Mouse (Mus musculus): Measurements from ENCODE around the gene Ctsk. TPM values are rescaled to one million over a fixed set of nuclear protein-coding genes. Genes with fewer than 3 reads are reported as not detected.

Gene Ctsk
- polyA plus RNA-seq, 2 experiments, result 65.1 to 103 TPM

GRCm38 (mm10) chr3:95494342-95494741 lies 4.7 kb upstream of the Ctsk start:
- Histone ChIP-seq H3K4me1 (ENCODE audit: control insufficient read depth, insufficient read depth, low read length) (peaks cover 7% of the 10 kb centered on the region; the same call in 1 of the 2 replicates), H3K27me3 (ENCODE audit: control insufficient read depth, insufficient read depth, low read length) (no peaks in the 10 kb centered on the region), H3K4me2 (replicated peaks; ENCODE audit: low read depth, low read length, severe bottlenecking) (no peak overlapping the region), H3K36me3 (ENCODE audit: control insufficient read depth, insufficient read depth, low read length) (peaks cover 69% of the 10 kb centered on the region), H3K27ac (replicated peaks; ENCODE audit: low read depth, low read length) (0 out of 2 replicates have a peak overlapping the region, but pooled peaks have one; percentile 26), H3K4me3 (replicated peaks; ENCODE audit: low read length) (no peak overlapping the region), H3K9me3 (ENCODE audit: control insufficient read depth, low read length) (no peaks in the 10 kb centered on the region), H3K9ac (ENCODE audit: low read depth, low read length, severe bottlenecking) (no peak overlapping the region)
- DNase-seq (ENCODE audit: low spot score), result peak; percentile 22
- ATAC-seq (ENCODE audit: low FRiP score, low read depth), result no peak
- 36% methylated on average over 6 of the region's 6 CpGs for WGBS
- TF ChIP-seq POLR2A (IDR thresholded peaks at IDR 0.05; ENCODE audit: borderline replicate concordance, extremely low read depth, insufficient read depth, insufficient read length), result no peak

- Histone ChIP-seq H3K4me2 (replicated peaks; ENCODE audit: low read depth, low read length, severe bottlenecking) (no peak overlapping the region), H3K27ac (replicated peaks; ENCODE audit: low read depth, low read length) (no peak overlapping the region), H3K4me1 (ENCODE audit: control insufficient read depth, insufficient read depth, low read length) (peaks cover 7% of the 10 kb centered on the region; the same call in 1 of the 2 replicates), H3K9ac (ENCODE audit: low read depth, low read length, severe bottlenecking) (no peak overlapping the region), H3K4me3 (replicated peaks; ENCODE audit: low read length) (no peak overlapping the region), H3K9me3 (ENCODE audit: control insufficient read depth, low read length) (no peaks in the 10 kb centered on the region), H3K27me3 (ENCODE audit: control insufficient read depth, insufficient read depth, low read length) (no peaks in the 10 kb centered on the region), H3K36me3 (ENCODE audit: control insufficient read depth, insufficient read depth, low read length) (peaks cover 34% of the 10 kb centered on the region)
- DNase-seq (ENCODE audit: low spot score), result no peak
- 85% methylated on average over 2 of the region's 2 CpGs for WGBS
- ATAC-seq (ENCODE audit: low FRiP score, low read depth), result no peak
- no peak for TF ChIP-seq POLR2A (IDR thresholded peaks at IDR 0.05; ENCODE audit: borderline replicate concordance, extremely low read depth, insufficient read depth, insufficient read length)
These were observed 827 bp upstream of the Ctsk start for GRCm38 (mm10) chr3:95498229-95498628.

- ATAC-seq (ENCODE audit: low FRiP score, low read depth), result peak; percentile 59; the same call in 1 of the 2 replicates
- Histone ChIP-seq H3K27ac (replicated peaks; ENCODE audit: low read depth, low read length) (peak overlapping the region; percentile 84), H3K9me3 (ENCODE audit: control insufficient read depth, low read length) (no peaks in the 10 kb centered on the region), H3K27me3 (ENCODE audit: control insufficient read depth, insufficient read depth, low read length) (no peaks in the 10 kb centered on the region), H3K36me3 (ENCODE audit: control insufficient read depth, insufficient read depth, low read length) (peaks cover 21% of the 10 kb centered on the region), H3K9ac (ENCODE audit: low read depth, low read length, severe bottlenecking) (peak overlapping the region; percentile 52), H3K4me2 (replicated peaks; ENCODE audit: low read depth, low read length, severe bottlenecking) (peak overlapping the region; percentile 57), H3K4me1 (ENCODE audit: control insufficient read depth, insufficient read depth, low read length) (peaks cover 7% of the 10 kb centered on the region; the same call in 1 of the 2 replicates), H3K4me3 (replicated peaks; ENCODE audit: low read length) (peak overlapping the region; percentile 38)
- no peak for TF ChIP-seq POLR2A (IDR thresholded peaks at IDR 0.05; ENCODE audit: borderline replicate concordance, extremely low read depth, insufficient read depth, insufficient read length)
- DNase-seq (ENCODE audit: low spot score), result peak; percentile 22
- WGBS, result 18% methylated on average over 10 of the region's 10 CpGs
These were observed 562 bp downstream of the Ctsk start for GRCm38 (mm10) chr3:95499496-95500140.

- 70% methylated on average over 2 of the region's 2 CpGs for WGBS
- TF ChIP-seq POLR2A (IDR thresholded peaks at IDR 0.05; ENCODE audit: borderline replicate concordance, extremely low read depth, insufficient read depth, insufficient read length), result no peak
- Histone ChIP-seq H3K4me2 (replicated peaks; ENCODE audit: low read depth, low read length, severe bottlenecking) (no peak overlapping the region), H3K27me3 (ENCODE audit: control insufficient read depth, insufficient read depth, low read length) (no peaks in the 10 kb centered on the region), H3K9me3 (ENCODE audit: control insufficient read depth, low read length) (no peaks in the 10 kb centered on the region), H3K27ac (replicated peaks; ENCODE audit: low read depth, low read length) (no peak overlapping the region), H3K9ac (ENCODE audit: low read depth, low read length, severe bottlenecking) (no peak overlapping the region), H3K36me3 (ENCODE audit: control insufficient read depth, insufficient read depth, low read length) (peaks cover 4% of the 10 kb centered on the region; the same call in 1 of the 2 replicates), H3K4me3 (replicated peaks; ENCODE audit: low read length) (no peak overlapping the region), H3K4me1 (ENCODE audit: control insufficient read depth, insufficient read depth, low read length) (peaks cover 7% of the 10 kb centered on the region; the same call in 1 of the 2 replicates)
- ATAC-seq (ENCODE audit: low FRiP score, low read depth) (no peak), DNase-seq (ENCODE audit: low spot score) (no peak)
These were observed 3.3 kb downstream of the Ctsk start for GRCm38 (mm10) chr3:95502312-95502711.

- peaks cover 16% of the 10 kb centered on the region for H3K36me3 ChIP-seq (ENCODE audit: control insufficient read depth, insufficient read depth, low read length)
- no peak for TF ChIP-seq POLR2A (IDR thresholded peaks at IDR 0.05; ENCODE audit: borderline replicate concordance, extremely low read depth, insufficient read depth, insufficient read length)
- H3K4me1 ChIP-seq (ENCODE audit: control insufficient read depth, insufficient read depth, low read length), result no peaks in the 10 kb centered on the region
- H3K9me3 ChIP-seq (ENCODE audit: control insufficient read depth, low read length), result no peaks in the 10 kb centered on the region
- ATAC-seq (ENCODE audit: low FRiP score, low read depth) (no peak), DNase-seq (ENCODE audit: low spot score) (no peak)
- no peak overlapping the region for H3K4me2 ChIP-seq (replicated peaks; ENCODE audit: low read depth, low read length, severe bottlenecking)
- no peaks in the 10 kb centered on the region for H3K27me3 ChIP-seq (ENCODE audit: control insufficient read depth, insufficient read depth, low read length)
- no peak overlapping the region for H3K4me3 ChIP-seq (replicated peaks; ENCODE audit: low read length)
- WGBS, result 48% methylated on average over 6 of the region's 6 CpGs
- no peak overlapping the region for H3K9ac ChIP-seq (ENCODE audit: low read depth, low read length, severe bottlenecking)
- no peak overlapping the region for H3K27ac ChIP-seq (replicated peaks; ENCODE audit: low read depth, low read length)
These were observed 10.3 kb downstream of the Ctsk start for GRCm38 (mm10) chr3:95509348-95509747.

Measured in limb, embryonic 14.5 days (tissue).